Mouse (Mus musculus): ENCODE measurements at regions not wholly inside any gene's neighbourhood (a gene's known extent, or its start where the extent isn't known, plus 50 kb on each side); places are given as distances from the start of the nearest gene placed in this dataset.

- no peak for ATAC-seq (replicated peaks; ENCODE audit: low FRiP score, low TSS enrichment, poor library complexity, severe bottlenecking)
These were observed 553.4 kb downstream of the Btbd3 start for GRCm38 (mm10) chr2:138809767-138810166.

- ATAC-seq (replicated peaks; ENCODE audit: low FRiP score, low TSS enrichment, poor library complexity, severe bottlenecking) = no peak
These were observed 564.1 kb downstream of the Btbd3 start for GRCm38 (mm10) chr2:138820489-138820888.

- no peak for ATAC-seq (replicated peaks; ENCODE audit: low FRiP score, low TSS enrichment, poor library complexity, severe bottlenecking)
These were observed 568.5 kb downstream of the Btbd3 start for GRCm38 (mm10) chr2:138824873-138825272.

GRCm38 (mm10) chr2:138827813-138828570, 571.6 kb downstream of the Btbd3 start:
- ATAC-seq (replicated peaks; ENCODE audit: low FRiP score, low TSS enrichment, poor library complexity, severe bottlenecking) = no peak

GRCm38 (mm10) chr2:138838846-138839245, 582.5 kb downstream of the Btbd3 start:
- no peak for ATAC-seq (replicated peaks; ENCODE audit: low FRiP score, low TSS enrichment, poor library complexity, severe bottlenecking)

GRCm38 (mm10) chr2:138859121-138859520, 602.8 kb downstream of the Btbd3 start:
- ATAC-seq (replicated peaks; ENCODE audit: low FRiP score, low TSS enrichment, poor library complexity, severe bottlenecking) = no peak

- ATAC-seq (replicated peaks; ENCODE audit: low FRiP score, low TSS enrichment, poor library complexity, severe bottlenecking) = no peak
These were observed 597.1 kb upstream of the Sptlc3 start for GRCm38 (mm10) chr2:138896563-138896962.

- ATAC-seq (replicated peaks; ENCODE audit: low FRiP score, low TSS enrichment, poor library complexity, severe bottlenecking) = no peak
These were observed 596.6 kb upstream of the Sptlc3 start for GRCm38 (mm10) chr2:138897101-138897500.

- ATAC-seq (replicated peaks; ENCODE audit: low FRiP score, low TSS enrichment, poor library complexity, severe bottlenecking) = no peak
These were observed 556.5 kb upstream of the Sptlc3 start for GRCm38 (mm10) chr2:138937165-138937564.

- ATAC-seq (replicated peaks; ENCODE audit: low FRiP score, low TSS enrichment, poor library complexity, severe bottlenecking) = no peak
These were observed 554.3 kb upstream of the Sptlc3 start for GRCm38 (mm10) chr2:138939367-138939766.

GRCm38 (mm10) chr2:138966110-138966790, 527.5 kb upstream of the Sptlc3 start:
- ATAC-seq (replicated peaks; ENCODE audit: low FRiP score, low TSS enrichment, poor library complexity, severe bottlenecking) = no peak

- no peak for ATAC-seq (replicated peaks; ENCODE audit: low FRiP score, low TSS enrichment, poor library complexity, severe bottlenecking)
These were observed 519.2 kb upstream of the Sptlc3 start for GRCm38 (mm10) chr2:138974548-138974947.

GRCm38 (mm10) chr2:138990031-138990430, 503.7 kb upstream of the Sptlc3 start:
- ATAC-seq (replicated peaks; ENCODE audit: low FRiP score, low TSS enrichment, poor library complexity, severe bottlenecking) = no peak

GRCm38 (mm10) chr2:139032105-139032812, 461.5 kb upstream of the Sptlc3 start:
- no peak for ATAC-seq (replicated peaks; ENCODE audit: low FRiP score, low TSS enrichment, poor library complexity, severe bottlenecking)

- ATAC-seq (replicated peaks; ENCODE audit: low FRiP score, low TSS enrichment, poor library complexity, severe bottlenecking) = no peak
These were observed 458.9 kb upstream of the Sptlc3 start for GRCm38 (mm10) chr2:139034800-139035199.

GRCm38 (mm10) chr2:139041671-139042273, 451.9 kb upstream of the Sptlc3 start:
- ATAC-seq (replicated peaks; ENCODE audit: low FRiP score, low TSS enrichment, poor library complexity, severe bottlenecking) = no peak

GRCm38 (mm10) chr2:139044684-139045083, 449.0 kb upstream of the Sptlc3 start:
- ATAC-seq (replicated peaks; ENCODE audit: low FRiP score, low TSS enrichment, poor library complexity, severe bottlenecking) = no peak

GRCm38 (mm10) chr2:139055249-139055648, 438.5 kb upstream of the Sptlc3 start:
- ATAC-seq (replicated peaks; ENCODE audit: low FRiP score, low TSS enrichment, poor library complexity, severe bottlenecking) = no peak

- ATAC-seq (replicated peaks; ENCODE audit: low FRiP score, low TSS enrichment, poor library complexity, severe bottlenecking) = no peak
These were observed 424.3 kb upstream of the Sptlc3 start for GRCm38 (mm10) chr2:139069276-139069961.

Measured in megakaryocyte-erythroid progenitor cell, adult 5-6 weeks (primary cell).